Mouse (Mus musculus) lung, postnatal 0 days (tissue): ENCODE results near the gene Prox1.

Experiments
- CTCF ChIP-seq: IDR thresholded peaks from 2 replicates; pipeline ENCODE4 v1.5.1; 2016; ENCODE audit warnings: antibody characterized with exemption, mild to moderate bottlenecking
- EP300 ChIP-seq: IDR thresholded peaks from 2 replicates; pipeline ENCODE4 v1.6.1; 2016; ENCODE audit warnings: antibody characterized with exemption, mild to moderate bottlenecking, control low read depth

DNA sequence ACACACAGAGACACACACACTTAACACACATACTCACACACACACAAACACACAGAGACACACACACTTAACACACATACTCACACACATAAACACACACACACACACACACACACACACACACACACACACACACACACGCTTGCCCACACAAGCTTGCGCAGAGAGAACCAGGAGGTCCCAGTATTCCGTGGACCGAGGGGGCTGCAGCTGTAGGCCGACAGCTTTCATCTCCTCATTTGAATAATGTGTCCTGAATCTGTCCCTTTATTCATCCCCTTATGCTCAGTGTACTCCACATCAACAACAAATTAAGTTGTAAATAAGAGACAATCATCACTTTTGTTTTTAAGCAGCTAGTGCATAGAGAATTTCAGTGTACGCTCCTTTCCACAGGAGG is 17.9 kb downstream of the Prox1 start:
- no peak for TF ChIP-seq CTCF
- TF ChIP-seq EP300, result no peak
